Mouse (Mus musculus) left cerebral cortex, adult 2 months (tissue): ENCODE measurements around the gene Gm3327. TPM values are rescaled to one million over a fixed set of nuclear protein-coding genes. Genes with fewer than 3 reads are reported as not detected.
"Not testable (repeated sequence)": the region's sequence is repeated elsewhere in the genome, so short reads cannot be mapped to it uniquely, and the experiment has no call there.

Source experiments
- DNase-seq, 2 experiments: peaks; one replicate each; pipeline ENCODE4 v3.0.0; 2021 to 2022; ENCODE audit warnings: low spot score in 2 of 2, mixed read lengths in 1 of 2; ENCODE audit errors: extremely low spot score in 1 of 2
- H3K27ac ChIP-seq: fragments of 200-600 bp; 2 replicates; pipeline ENCODE4 v1.8.1; 2022
- H3K4me3 ChIP-seq: fragments of 200-600 bp; 2 replicates; pipeline ENCODE4 v1.8.1; 2022
- CTCF ChIP-seq: fragments of 200-600 bp; IDR thresholded peaks from 2 replicates; pipeline ENCODE4 v1.8.1; 2022; ENCODE audit warnings: antibody characterized with exemption, mild to moderate bottlenecking, moderate library complexity
- intact Hi-C: fragments of 180-260 bp; cut with DNase I; formaldehyde crosslinking; loops from one replicate; pipeline ENCODE4 v1.15.1; 2025
- long read RNA-seq, 2 experiments: library from polyadenylated mRNA; stranded (forward); transcript quantifications; one replicate each; pipeline ENCODE4 v2.0.0; 2021; ENCODE audit warnings: borderline mapping rate in 2 of 2
- total RNA-seq, 2 experiments: library from RNA; stranded (reverse); gene quantifications; 2 replicates each; pipeline ENCODE4 v1.2.3; 2021

The Gm3327 gene
- not detected for total RNA-seq
- long read RNA-seq, experiment 1, result 0 reads
- long read RNA-seq, experiment 2, result 0 reads

- intact Hi-C loops, DNase-seq, H3K27ac ChIP-seq, H3K4me3 ChIP-seq: not testable (repeated sequence)
Observed at GRCm38 (mm10) chr14:44123551-44123950, at the start of gene Gm3327. Gene Gm3327, plus strand, starts transcription at chr14:44123851.

GRCm38 (mm10) chr14:44077785-44078341 is 45.8 kb upstream of the Gm3327 start:
- intact Hi-C loops, H3K4me3 ChIP-seq, H3K27ac ChIP-seq: not testable (repeated sequence)

GRCm38 (mm10) chr14:44086588-44086987 is 37.1 kb upstream of the Gm3327 start:
- intact Hi-C loops, DNase-seq: not testable (repeated sequence)

More at GRCm38 (mm10) chr14:44077785-44078341, 45.8 kb upstream of the Gm3327 start:
- not testable (repeated sequence) for DNase-seq

GRCm38 (mm10) chr14:44087535-44087934 is 36.1 kb upstream of the Gm3327 start:
- intact Hi-C loops, H3K27ac ChIP-seq, DNase-seq, H3K4me3 ChIP-seq: not testable (repeated sequence)

More at GRCm38 (mm10) chr14:44086588-44086987, 37.1 kb upstream of the Gm3327 start:
- not testable (repeated sequence) for H3K27ac ChIP-seq, H3K4me3 ChIP-seq

- intact Hi-C loops, result not testable (repeated sequence)
Observed at GRCm38 (mm10) chr14:44091524-44091923, 32.1 kb upstream of the Gm3327 start.

GRCm38 (mm10) chr14:44094445-44094844 is 29.2 kb upstream of the Gm3327 start:
- H3K27ac ChIP-seq, DNase-seq, intact Hi-C loops, H3K4me3 ChIP-seq: not testable (repeated sequence)

More at GRCm38 (mm10) chr14:44091524-44091923, 32.1 kb upstream of the Gm3327 start:
- not testable (repeated sequence) for H3K4me3 ChIP-seq, H3K27ac ChIP-seq, DNase-seq

- H3K27ac ChIP-seq, intact Hi-C loops, H3K4me3 ChIP-seq, DNase-seq: not testable (repeated sequence)
Observed at GRCm38 (mm10) chr14:44100030-44100429, 23.6 kb upstream of the Gm3327 start.

- intact Hi-C loops, H3K27ac ChIP-seq, DNase-seq: not testable (repeated sequence)
Observed at GRCm38 (mm10) chr14:44102354-44102753, 21.3 kb upstream of the Gm3327 start, which contains the start of gene Ear2. Gene Ear2, plus strand, starts transcription at chr14:44102654.

GRCm38 (mm10) chr14:44110981-44111380 is 12.7 kb upstream of the Gm3327 start:
- TF ChIP-seq CTCF, result no peak
- no peak overlapping the region for H3K4me3 ChIP-seq
- intact Hi-C loops, result no loop called here
- no peak for DNase-seq
- no peak overlapping the region for H3K27ac ChIP-seq

More at GRCm38 (mm10) chr14:44102354-44102753, 21.3 kb upstream of the Gm3327 start, which contains the start of gene Ear2:
- not testable (repeated sequence) for H3K4me3 ChIP-seq

Other genes starting within 250 kb of the Gm3327 start
- not detected for gene Ear1, start 248.3 kb upstream of the Gm3327 start, total RNA-seq
- gene Ear10, start 200.3 kb upstream of the Gm3327 start, total RNA-seq, result not detected
- gene Gm8113, start 198.5 kb upstream of the Gm3327 start, total RNA-seq, result under 1 TPM in 1 of 2 experiments, not detected in 1; 0.21 TPM
- gene Ang5, start 166.8 kb upstream of the Gm3327 start, total RNA-seq, result not detected
- not detected for gene Ang6, start 121.6 kb upstream of the Gm3327 start, total RNA-seq
- not detected for gene Ear2, start 21.2 kb upstream of the Gm3327 start, total RNA-seq
- gene Gm8212, start 73.8 kb downstream of the Gm3327 start, total RNA-seq, result not detected
- gene 4930503E14Rik, start 89.4 kb downstream of the Gm3327 start, total RNA-seq, result under 1 TPM; 0.30 to 0.57 TPM
- gene Gm8220, start 161.7 kb downstream of the Gm3327 start, total RNA-seq, result not detected
- not detected for gene Gm5930, start 214.7 kb downstream of the Gm3327 start, total RNA-seq
- not detected for gene Gm8229, start 241.5 kb downstream of the Gm3327 start, total RNA-seq